Mouse (Mus musculus) intestine, embryonic 15.5 days (tissue): ENCODE measurements around the gene 2210011C24Rik. TPM values are rescaled to one million over a fixed set of nuclear protein-coding genes. Genes with fewer than 3 reads are reported as not detected.

Source experiments
- ATAC-seq: fragments of 200-750 bp; cut with Nextera tagmentation; 2 replicates; pipeline ENCODE4 v1.8.0; 2017; ENCODE audit warnings: moderate TSS enrichment, moderate library complexity
- H3K27ac ChIP-seq: fragments of 300-500 bp; sonication (generic); 2 replicates; pipeline ENCODE4 v1.5.1; 2015; ENCODE audit warnings: mild to moderate bottlenecking, inconsistent platforms
- H3K27me3 ChIP-seq: fragments of 300-500 bp; sonication (generic); replicated peaks from 2 replicates; pipeline ENCODE4 v1.6.1; 2015; ENCODE audit warnings: inconsistent platforms
- H3K36me3 ChIP-seq: fragments of 300-500 bp; sonication (generic); 2 replicates; pipeline ENCODE4 v1.6.1; 2015; ENCODE audit warnings: inconsistent platforms
- H3K4me1 ChIP-seq: fragments of 300-500 bp; sonication (generic); replicated peaks from 2 replicates; pipeline ENCODE4 v1.6.1; 2015; ENCODE audit warnings: inconsistent platforms
- H3K4me2 ChIP-seq: fragments of 300-500 bp; sonication (generic); replicated peaks from 2 replicates; pipeline ENCODE4 v1.6.1; 2015; ENCODE audit warnings: mild to moderate bottlenecking, inconsistent platforms
- H3K4me3 ChIP-seq: fragments of 300-500 bp; sonication (generic); replicated peaks from 2 replicates; pipeline ENCODE4 v1.5.1; 2015; ENCODE audit warnings: inconsistent platforms
- H3K9ac ChIP-seq: fragments of 300-500 bp; sonication (generic); 2 replicates; pipeline ENCODE4 v1.6.1; 2015; ENCODE audit warnings: inconsistent platforms
- H3K9me3 ChIP-seq: fragments of 300-500 bp; sonication (generic); 2 replicates; pipeline ENCODE4 v1.6.1; 2016; ENCODE audit warnings: inconsistent platforms
- WGBS: fragments of 180-500 bp; shearing (Covaris S2); methylation state at CpG from one replicate; pipeline ENCODE4 v1.1.7; 2015; 5-methylcytosine and 5-hydroxymethylcytosine counted together
- microRNA counts: library from miRNA; unstranded; fragments of <30 nt; microRNA quantifications from one replicate; lab custom pipeline; 2016
- polyA plus RNA-seq: library from polyadenylated mRNA; unstranded; fragments of >200 nt; fragmentation: Nextera tagmentation; extraction: Ambion mirVana; gene quantifications from 2 replicates; pipeline ENCODE4 v1.2.1, GENCODE M21; 2015

The 2210011C24Rik gene
- polyA plus RNA-seq, 1 experiment from 2014 or later: 1.5 TPM

GRCm38 (mm10) chr8:83971121-83971520, 40.9 kb downstream of the 2210011C24Rik start:
- peaks cover 22% of the 10 kb centered on the region for H3K4me1 ChIP-seq
- WGBS: 91% methylated on average over 4 of the region's 4 CpGs
- ATAC-seq: no peak
- no peak overlapping the region for H3K9ac ChIP-seq
- H3K4me2 ChIP-seq: no peak overlapping the region
- no peak overlapping the region for H3K4me3 ChIP-seq
- H3K27ac ChIP-seq: no peak overlapping the region
- H3K9me3 ChIP-seq: no peaks in the 10 kb centered on the region
- H3K36me3 ChIP-seq: peaks cover 13% of the 10 kb centered on the region; the same call in 1 of the 2 replicates
- H3K27me3 ChIP-seq: no peaks in the 10 kb centered on the region

GRCm38 (mm10) chr8:83967701-83968100, 44.3 kb downstream of the 2210011C24Rik start:
- Histone ChIP-seq H3K36me3 (peaks cover 13% of the 10 kb centered on the region; the same call in 1 of the 2 replicates), H3K9ac (no peak overlapping the region), H3K4me3 (no peak overlapping the region), H3K27me3 (no peaks in the 10 kb centered on the region), H3K4me2 (no peak overlapping the region), H3K4me1 (peaks cover 8% of the 10 kb centered on the region; the same call in 1 of the 2 replicates), H3K27ac (no peak overlapping the region), H3K9me3 (no peaks in the 10 kb centered on the region)
- ATAC-seq: no peak
- 93% methylated on average over 7 of the region's 7 CpGs for WGBS

- no peak for ATAC-seq
- H3K27me3 ChIP-seq: no peaks in the 10 kb centered on the region
- no peak overlapping the region for H3K4me3 ChIP-seq
- WGBS: 88% methylated on average over 5 of the region's 5 CpGs
- H3K36me3 ChIP-seq: peaks cover 11% of the 10 kb centered on the region; the same call in 1 of the 2 replicates
- no peak overlapping the region for H3K27ac ChIP-seq
- H3K4me1 ChIP-seq: no peaks in the 10 kb centered on the region
- H3K9me3 ChIP-seq: no peaks in the 10 kb centered on the region
- H3K9ac ChIP-seq: no peak overlapping the region
- no peak overlapping the region for H3K4me2 ChIP-seq
Observed at GRCm38 (mm10) chr8:83964015-83964765, 47.8 kb downstream of the 2210011C24Rik start.

MicroRNAs within 50 kb of the gene (microRNA counts, 519-probe panel; counts per million panel counts)
- microRNA mmu-miR-1199 (lab: Ali Mortazavi, UCI): 97.1 counts per million, percentile 29 among the panel's probes with 10 or more counts

Other genes starting within 250 kb of the 2210011C24Rik start
- gene Adgrl1, start 112.1 kb downstream of the 2210011C24Rik start, polyA plus RNA-seq: 11.0 and 13.4 TPM in 2 replicates
- gene Gm10644, start 57.0 kb downstream of the 2210011C24Rik start, polyA plus RNA-seq: 0.44 and 0.47 TPM in 2 replicates
- gene Asf1b, start 56.7 kb downstream of the 2210011C24Rik start, polyA plus RNA-seq: 57.8 and 60.9 TPM in 2 replicates
- gene Prkaca, start 39.2 kb downstream of the 2210011C24Rik start, polyA plus RNA-seq: 115 and 121 TPM in 2 replicates
- gene Samd1, start 14.5 kb downstream of the 2210011C24Rik start, polyA plus RNA-seq: 8.4 and 8.7 TPM in 2 replicates
- gene 1700067K01Rik, start 10.7 kb downstream of the 2210011C24Rik start, polyA plus RNA-seq: 0.86 and 0.87 TPM in 2 replicates
- 8.9 and 9.4 TPM in 2 replicates for gene Palm3, start 9.3 kb upstream of the 2210011C24Rik start, polyA plus RNA-seq
- gene Il27ra, start 30.4 kb upstream of the 2210011C24Rik start, polyA plus RNA-seq: 1.3 and 1.5 TPM in 2 replicates
- 0.28 and 0.31 TPM in 2 replicates for gene Rln3, start 32.8 kb upstream of the 2210011C24Rik start, polyA plus RNA-seq
- gene Gm10643, start 53.0 kb upstream of the 2210011C24Rik start, polyA plus RNA-seq: 0.92 and 1.3 TPM in 2 replicates
- 7.3 and 7.9 TPM in 2 replicates for gene Rfx1, start 54.7 kb upstream of the 2210011C24Rik start, polyA plus RNA-seq
- gene Dcaf15, start 92.6 kb upstream of the 2210011C24Rik start, polyA plus RNA-seq: 8.4 and 9.9 TPM in 2 replicates
- gene Podnl1, start 113.8 kb upstream of the 2210011C24Rik start, polyA plus RNA-seq: 0.33 and 0.62 TPM in 2 replicates
- gene Cc2d1a, start 135.8 kb upstream of the 2210011C24Rik start, polyA plus RNA-seq: 20.7 and 21.7 TPM in 2 replicates
- gene 4930432K21Rik, start 135.9 kb upstream of the 2210011C24Rik start, polyA plus RNA-seq: 0.65 and 0.93 TPM in 2 replicates
- 2.5 and 2.9 TPM in 2 replicates for gene Nanos3, start 173.0 kb upstream of the 2210011C24Rik start, polyA plus RNA-seq
- gene Zswim4, start 224.9 kb upstream of the 2210011C24Rik start, polyA plus RNA-seq: 9.0 TPM in 2 replicates
- 292 and 312 TPM in 2 replicates for gene D8Ertd738e, start 237.5 kb upstream of the 2210011C24Rik start, polyA plus RNA-seq
- 72.4 and 77.5 TPM in 2 replicates for gene Mri1, start 245.2 kb upstream of the 2210011C24Rik start, polyA plus RNA-seq